Mouse (Mus musculus) thymus, postnatal 10 days (tissue): Measurements from ENCODE around the gene Hnrnpul1.
A peak's percentile ranks its signal among the peaks of the same experiment; 100 is the strongest.
"Not testable (repeated sequence)": the region's sequence is repeated elsewhere in the genome, so short reads cannot be mapped to it uniquely, and the experiment has no call there.

Experiments
- DNase-seq, 2 experiments: peaks; one replicate each; pipeline ENCODE4 v3.0.0; 2021; ENCODE audit warnings: low spot score in 2 of 2

Gene Hnrnpul1

DNA sequence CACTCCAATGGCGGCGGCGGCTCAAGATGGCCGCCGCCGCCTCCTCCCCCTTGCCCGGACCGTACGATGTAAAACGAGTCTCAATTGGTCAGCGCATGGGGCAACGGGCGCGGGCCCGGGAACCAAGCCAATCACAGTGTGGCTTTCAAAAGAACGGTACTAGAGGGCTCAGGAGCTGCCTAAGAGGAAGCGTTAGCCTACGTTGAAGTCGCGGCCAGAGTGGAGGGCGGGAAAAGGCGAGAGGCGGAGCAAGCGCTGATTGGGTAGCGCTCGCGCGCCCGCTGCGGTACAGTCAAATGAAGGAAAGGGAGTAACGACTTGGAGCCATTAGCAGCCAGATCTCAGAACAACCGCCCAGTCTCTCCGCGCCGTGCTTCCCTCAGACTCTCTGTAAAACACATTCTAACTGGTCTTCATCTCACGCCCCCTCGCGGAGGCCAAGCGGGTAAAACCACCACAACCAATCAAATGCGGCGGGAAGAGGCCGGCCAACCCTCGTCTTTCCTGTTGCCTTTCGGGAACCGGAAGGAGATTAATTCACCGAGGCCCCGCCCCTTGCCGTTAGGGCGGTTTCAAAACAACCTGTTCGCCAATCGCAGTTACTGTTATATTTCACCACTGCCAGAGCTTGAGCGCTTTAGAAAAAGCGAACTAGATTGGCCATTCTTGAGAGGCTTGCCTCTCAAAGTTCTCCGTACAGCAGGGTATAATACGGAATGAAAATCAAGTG lies at the start of gene Hnrnpul1:
Gene Hnrnpul1, minus strand, starts transcription at position 20 of the 730 bp plus-strand sequence.
- DNase-seq = peak; percentile 98

DNA sequence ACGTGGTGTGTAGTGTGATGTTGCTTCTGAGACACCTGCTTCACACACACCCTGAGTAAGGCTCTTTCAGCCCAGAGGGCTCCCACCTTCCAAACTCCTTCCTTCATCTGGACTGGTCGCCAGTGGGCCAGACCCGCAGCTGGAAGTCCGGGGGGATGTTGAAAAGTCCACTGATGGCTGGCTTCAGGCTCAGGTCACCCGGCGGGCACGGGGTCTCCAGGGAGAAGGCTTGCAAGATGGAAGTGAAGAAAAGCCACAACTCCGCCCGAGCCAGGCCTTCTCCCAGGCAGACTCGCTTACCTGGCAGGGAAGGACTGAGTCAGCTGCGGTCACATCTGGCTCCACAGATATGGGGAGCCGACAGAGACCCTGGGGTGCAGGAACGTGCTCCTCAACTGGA lies 48.9 kb upstream of the Hnrnpul1 start:
- no peak for DNase-seq

GRCm38 (mm10) chr7:25802241-25803125 lies 47.9 kb upstream of the Hnrnpul1 start:
- DNase-seq = no peak

DNA sequence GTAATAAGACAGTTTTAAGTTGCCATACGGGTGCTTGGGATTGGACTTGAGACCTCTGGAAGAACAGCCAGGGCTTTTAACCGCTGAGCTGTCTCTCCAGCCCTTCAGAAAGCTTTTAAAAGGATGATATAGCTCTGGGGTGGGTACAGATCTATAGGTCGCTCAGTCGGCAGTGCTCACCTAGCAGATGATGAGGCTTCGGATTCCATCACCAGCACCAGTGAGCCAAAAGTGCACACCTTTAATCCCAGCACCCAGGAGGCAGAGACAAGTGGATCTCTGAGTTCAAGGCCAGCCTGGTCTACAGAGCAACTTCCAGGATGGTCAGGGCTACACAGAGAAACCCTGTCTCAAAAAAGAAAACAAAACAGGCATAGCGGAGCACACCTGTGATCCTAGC lies 46.5 kb upstream of the Hnrnpul1 start:
- no peak for DNase-seq

DNA sequence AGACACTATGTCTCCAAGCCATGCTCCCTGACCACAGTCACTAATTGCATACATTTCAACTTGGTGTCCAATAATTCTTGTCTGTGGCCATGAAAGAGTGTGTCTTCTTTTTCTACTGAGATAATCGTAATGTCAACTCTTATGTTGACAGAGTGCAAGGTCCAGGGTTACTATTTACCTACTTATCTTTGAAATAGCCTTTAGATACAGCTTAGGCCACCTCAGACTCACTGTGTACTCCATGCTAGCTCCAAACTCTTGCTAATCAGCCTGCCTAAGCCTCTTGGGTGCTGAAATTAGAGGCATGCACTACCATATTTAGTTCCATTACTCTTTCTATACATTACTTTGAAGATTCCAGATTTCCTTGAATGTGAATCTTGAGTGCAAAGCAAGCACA lies 44.8 kb upstream of the Hnrnpul1 start:
- no peak for DNase-seq

GRCm38 (mm10) chr7:25798540-25798939 lies 44.0 kb upstream of the Hnrnpul1 start:
- DNase-seq = no peak

DNA sequence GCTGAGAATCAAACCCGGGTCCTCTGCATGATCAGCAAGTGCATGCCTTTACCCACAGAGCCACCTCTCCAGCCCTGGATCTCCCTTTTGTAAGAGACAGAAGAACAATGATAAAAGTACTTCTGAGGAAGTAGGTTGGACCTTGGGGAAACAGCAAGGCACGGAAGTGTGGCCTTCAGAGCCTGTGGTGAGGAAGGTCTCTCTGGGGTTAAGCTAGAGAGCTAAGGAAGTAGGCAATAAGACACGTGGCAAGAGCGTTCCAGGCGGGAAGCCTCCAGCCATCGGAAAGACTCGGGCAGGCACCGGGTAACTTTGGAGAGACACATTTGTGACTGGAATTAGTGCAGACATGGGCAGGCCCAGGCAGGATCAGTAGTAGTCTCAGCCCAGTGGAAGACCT lies 40.2 kb upstream of the Hnrnpul1 start:
- DNase-seq = no peak

GRCm38 (mm10) chr7:25793679-25794078 lies 39.1 kb upstream of the Hnrnpul1 start:
- DNase-seq = peak; percentile 34 to 57

- not testable (repeated sequence) for DNase-seq
Measured at GRCm38 (mm10) chr7:25792966-25793365, 38.4 kb upstream of the Hnrnpul1 start.

DNA sequence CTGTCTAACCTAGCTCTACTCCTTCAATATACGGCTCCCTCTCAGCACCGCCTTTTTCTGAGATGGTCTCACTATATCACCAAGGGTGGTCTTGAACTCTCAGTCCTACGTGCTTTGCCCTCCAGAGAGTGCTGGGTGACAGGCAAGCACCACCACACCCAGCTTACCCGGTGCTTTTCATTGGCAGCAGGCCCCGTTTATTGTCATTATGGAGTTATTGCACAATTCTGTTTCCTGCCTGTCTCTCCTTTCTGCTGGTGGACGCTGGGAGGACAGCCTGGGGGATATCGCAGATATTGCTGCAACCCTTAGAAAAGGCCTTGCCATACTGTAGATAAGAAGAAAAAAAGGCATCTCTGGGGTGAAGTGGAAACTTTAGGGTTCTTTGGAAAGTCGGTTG lies 36.1 kb upstream of the Hnrnpul1 start:
- DNase-seq = no peak

- DNase-seq = no peak
Measured at GRCm38 (mm10) chr7:25789129-25789440, 34.5 kb upstream of the Hnrnpul1 start.

DNA sequence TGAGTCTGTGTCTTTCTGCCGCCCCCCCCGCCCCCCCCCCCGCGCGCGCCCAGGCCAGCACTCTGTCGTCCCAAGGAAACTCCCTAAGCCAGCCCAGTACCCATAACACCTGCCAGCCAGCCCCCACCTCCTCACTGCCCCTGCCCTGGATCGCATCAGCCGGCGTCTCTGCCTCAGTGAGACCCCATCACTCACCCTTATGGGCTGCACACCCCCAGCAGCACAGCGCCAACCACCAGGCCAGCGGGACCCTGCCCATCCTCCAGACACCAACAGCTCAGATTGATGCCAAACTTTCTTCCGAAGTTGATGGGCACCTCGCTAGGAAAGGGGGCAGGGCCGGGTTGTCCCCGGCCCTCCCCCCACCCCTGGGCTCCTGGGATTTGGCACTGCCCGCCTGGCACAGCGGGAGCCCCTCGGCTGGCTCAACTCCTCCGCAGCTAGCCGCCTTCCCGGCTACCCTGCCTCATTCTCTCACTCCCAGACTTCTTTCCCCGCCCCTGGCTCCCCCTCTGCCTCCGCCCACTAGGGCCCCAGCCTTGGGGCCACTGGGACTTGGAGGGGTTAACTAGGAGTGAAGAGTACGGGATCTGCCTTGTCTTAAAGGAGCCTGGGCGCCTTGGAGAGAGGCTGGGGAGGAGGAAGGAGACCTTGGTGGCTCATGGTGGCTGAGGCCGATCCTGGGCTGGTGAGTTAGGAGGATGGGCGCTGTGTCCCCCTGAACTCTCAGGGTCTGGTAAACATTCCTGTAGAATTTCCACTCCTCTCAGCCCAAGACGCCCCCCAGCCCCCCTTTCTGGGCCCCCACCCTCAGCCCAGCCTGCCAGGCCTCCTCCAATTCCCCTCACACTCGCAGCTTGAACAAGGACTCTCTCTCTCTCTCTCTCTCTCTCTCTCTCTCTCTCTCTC lies 33.9 kb upstream of the Hnrnpul1 start, which contains the start of gene Axl:
Gene Axl, minus strand, starts transcription at position 486 of the 909 bp plus-strand sequence.
- DNase-seq = no peak

- no peak for DNase-seq
Measured at GRCm38 (mm10) chr7:25787456-25788219, 33.1 kb upstream of the Hnrnpul1 start.

DNA sequence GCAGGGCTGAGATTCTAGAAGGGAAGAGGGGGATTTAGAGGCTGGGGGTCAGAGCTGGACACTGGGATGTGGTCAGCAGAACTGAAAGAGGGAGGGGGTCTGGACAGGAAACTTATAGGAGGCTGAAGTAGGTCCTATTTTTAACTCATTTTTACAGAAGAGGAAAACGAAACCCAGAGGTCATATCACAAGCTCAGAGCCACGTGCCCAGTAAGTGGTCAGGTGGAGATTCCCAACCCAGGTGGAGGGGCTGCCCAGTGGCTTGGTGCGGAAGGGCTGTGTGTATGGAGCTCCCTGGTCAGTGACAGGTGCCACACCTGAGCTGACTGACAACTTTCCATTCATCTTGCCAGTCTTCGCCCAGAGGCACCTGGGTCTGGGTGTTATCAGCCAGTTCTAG lies 32.4 kb upstream of the Hnrnpul1 start:
- DNase-seq = no peak

DNA sequence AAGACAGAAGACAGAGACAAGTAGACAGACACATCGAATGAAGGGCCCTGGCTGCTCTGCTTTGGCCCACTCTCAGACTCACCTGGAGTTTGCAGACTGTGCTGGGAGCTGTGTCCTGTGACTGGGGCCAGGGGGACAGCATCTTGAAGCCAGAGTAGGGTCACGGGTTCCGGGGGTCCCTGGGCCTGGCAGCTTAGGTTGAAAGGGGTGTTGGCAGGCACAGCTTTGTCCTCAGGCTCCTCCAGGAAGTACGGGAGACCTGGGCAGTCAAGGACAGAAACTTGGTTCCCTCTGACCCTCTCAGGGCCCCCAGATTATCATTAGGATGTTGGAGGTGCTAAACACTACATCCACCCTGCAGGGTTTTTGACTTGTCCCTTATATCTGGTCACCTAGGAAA lies 31.2 kb upstream of the Hnrnpul1 start:
- DNase-seq = no peak

GRCm38 (mm10) chr7:25784808-25785207 lies 30.3 kb upstream of the Hnrnpul1 start:
- no peak for DNase-seq

GRCm38 (mm10) chr7:25783746-25784145 lies 29.2 kb upstream of the Hnrnpul1 start:
- no peak for DNase-seq

DNA sequence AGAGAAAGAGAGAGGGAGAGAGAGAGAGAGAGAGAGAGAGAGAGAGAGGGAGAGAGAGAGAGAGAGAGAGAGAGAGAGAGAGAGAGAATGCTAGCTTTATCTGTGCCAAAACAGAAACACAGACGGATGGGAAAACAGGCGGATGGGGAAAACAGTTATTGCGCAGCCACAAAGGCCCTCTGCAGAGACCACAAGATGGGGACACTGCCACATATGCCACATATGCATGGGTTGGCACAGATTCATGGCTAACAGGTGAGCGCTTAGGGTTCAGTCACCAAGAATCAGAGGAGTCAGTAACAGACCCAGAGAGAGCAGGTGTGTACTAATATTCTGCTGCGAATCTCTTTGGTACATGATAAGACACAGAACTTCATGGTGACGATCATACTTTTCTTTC lies 28.2 kb upstream of the Hnrnpul1 start:
- DNase-seq = no peak

DNA sequence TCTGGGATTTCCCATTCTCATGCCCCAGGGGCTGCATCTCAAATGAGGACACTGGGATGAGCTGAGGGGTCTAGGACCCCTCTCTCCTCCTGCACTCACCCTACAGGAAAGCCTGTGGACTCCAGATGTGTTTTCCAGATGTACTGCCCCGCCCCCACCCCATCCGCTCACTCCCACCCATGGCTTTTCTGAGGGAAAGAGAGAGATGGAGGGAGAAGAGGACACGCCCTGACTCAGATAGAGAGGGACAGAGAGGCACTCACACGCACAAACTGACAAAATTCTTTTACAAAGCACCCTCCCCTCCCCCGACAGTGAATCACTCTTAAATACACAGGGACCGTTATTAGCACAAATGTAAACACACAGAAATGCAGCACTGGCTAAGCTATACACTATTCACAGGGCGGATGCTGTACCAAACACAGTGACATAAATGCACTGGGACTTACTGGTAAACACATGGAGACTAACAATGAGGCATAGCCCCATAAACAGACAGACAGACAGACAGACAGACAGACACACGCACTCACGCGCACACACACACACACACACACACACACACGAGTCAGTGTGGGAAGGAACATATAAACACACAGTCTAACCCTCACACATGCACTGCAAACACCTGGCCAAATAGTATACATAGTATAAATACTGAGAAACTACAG lies 27.5 kb upstream of the Hnrnpul1 start:
- no peak for DNase-seq

GRCm38 (mm10) chr7:25781321-25781936 lies 26.9 kb upstream of the Hnrnpul1 start:
- peak in 1 of 2 experiments; percentile 35 for DNase-seq
